Mouse (Mus musculus) ES-E14 (cell line): ENCODE measurements around the gene Iqgap2.

Source experiments
- CHD2 ChIP-seq: IDR thresholded peaks from 2 replicates; pipeline ENCODE4 v1.6.1; 2014; ENCODE audit warnings: mild to moderate bottlenecking, low read depth, low read length, inconsistent platforms
- MAFK ChIP-seq: IDR thresholded peaks from 2 replicates; pipeline ENCODE4 v1.6.1; 2014; ENCODE audit warnings: mild to moderate bottlenecking, low read depth, low read length, inconsistent platforms; ENCODE audit not compliant: insufficient read depth
- ZC3H11A ChIP-seq: IDR thresholded peaks from 2 replicates; pipeline ENCODE4 v1.6.1; 2012; ENCODE audit warnings: low read depth, mild to moderate bottlenecking, inconsistent platforms, low read length, borderline replicate concordance
- ZNF384 ChIP-seq: IDR thresholded peaks from 2 replicates; pipeline ENCODE4 v1.6.1; 2012; ENCODE audit warnings: low read depth, low read length, inconsistent platforms

- TF ChIP-seq MAFK = no peak
- TF ChIP-seq ZC3H11A = no peak
- no peak for TF ChIP-seq CHD2
- TF ChIP-seq ZNF384 = no peak
Measured at GRCm38 (mm10) chr13:95871993-95872392, 19.7 kb downstream of the Iqgap2 start.
